Mouse (Mus musculus): ENCODE measurements around the gene Pdzrn4. TPM values are rescaled to one million over a fixed set of nuclear protein-coding genes. Genes with fewer than 3 reads are reported as not detected.

Pdzrn4 gene
- total RNA-seq, 1 experiment from 2014 or later = 0.49 TPM

GRCm38 (mm10) chr15:92500276-92500838 lies 103.7 kb downstream of the Pdzrn4 start:
- DNase-seq = no peak

GRCm38 (mm10) chr15:92502797-92503196 lies 106.1 kb downstream of the Pdzrn4 start:
- DNase-seq = no peak

GRCm38 (mm10) chr15:92509372-92509771 lies 112.7 kb downstream of the Pdzrn4 start:
- no peak for DNase-seq

GRCm38 (mm10) chr15:92515651-92516050 lies 119.0 kb downstream of the Pdzrn4 start:
- DNase-seq = no peak

- no peak for DNase-seq
Observed at GRCm38 (mm10) chr15:92520677-92521225, 124.1 kb downstream of the Pdzrn4 start.

- no peak for DNase-seq
Observed at GRCm38 (mm10) chr15:92521686-92522085, 125.0 kb downstream of the Pdzrn4 start.

- DNase-seq = no peak
Observed at GRCm38 (mm10) chr15:92524917-92525316, 128.2 kb downstream of the Pdzrn4 start.

- no peak for DNase-seq
Observed at GRCm38 (mm10) chr15:92525416-92525815, 128.7 kb downstream of the Pdzrn4 start.

GRCm38 (mm10) chr15:92526731-92527130 lies 130.1 kb downstream of the Pdzrn4 start:
- no peak for DNase-seq

- DNase-seq = no peak
Observed at GRCm38 (mm10) chr15:92543252-92543651, 146.6 kb downstream of the Pdzrn4 start.

- DNase-seq = no peak
Observed at GRCm38 (mm10) chr15:92547294-92547911, 150.7 kb downstream of the Pdzrn4 start.

- no peak for DNase-seq
Observed at GRCm38 (mm10) chr15:92555012-92555574, 158.4 kb downstream of the Pdzrn4 start.

- no peak for DNase-seq
Observed at GRCm38 (mm10) chr15:92555716-92556115, 159.0 kb downstream of the Pdzrn4 start.

- DNase-seq = no peak
Observed at GRCm38 (mm10) chr15:92558592-92558991, 161.9 kb downstream of the Pdzrn4 start.

GRCm38 (mm10) chr15:92562149-92562548 lies 165.5 kb downstream of the Pdzrn4 start:
- no peak for DNase-seq

- DNase-seq = no peak
Observed at GRCm38 (mm10) chr15:92563576-92563975, 166.9 kb downstream of the Pdzrn4 start.

- DNase-seq = no peak
Observed at GRCm38 (mm10) chr15:92570526-92571243, 174.0 kb downstream of the Pdzrn4 start.

- no peak for DNase-seq
Observed at GRCm38 (mm10) chr15:92571244-92571539, 174.5 kb downstream of the Pdzrn4 start.

- DNase-seq = no peak
Observed at GRCm38 (mm10) chr15:92577476-92577875, 180.8 kb downstream of the Pdzrn4 start.

GRCm38 (mm10) chr15:92580217-92580616 lies 183.5 kb downstream of the Pdzrn4 start:
- DNase-seq = no peak

- no peak for DNase-seq
Observed at GRCm38 (mm10) chr15:92580742-92581383, 184.2 kb downstream of the Pdzrn4 start.

GRCm38 (mm10) chr15:92584357-92585138 lies 187.9 kb downstream of the Pdzrn4 start:
- no peak for DNase-seq

Data from adrenal gland, postnatal 25 days (tissue).